Mouse (Mus musculus) 3134 (cell line): ENCODE data around the gene Acvr1b.

Source experiments
- DNase-seq: peaks from one replicate; pipeline ENCODE4 v3.0.0-alpha.2; 2011; ENCODE audit warnings: low spot score; ENCODE audit not compliant: insufficient read length; ENCODE audit errors: extremely low read depth

The Acvr1b gene

GRCm38 (mm10) chr15:101145424-101146099, 28.3 kb upstream of the Acvr1b start:
- peak; percentile 91 for DNase-seq

GRCm38 (mm10) chr15:101146100-101146965, 27.5 kb upstream of the Acvr1b start:
- DNase-seq: no peak

- no peak for DNase-seq
Observed at GRCm38 (mm10) chr15:101147115-101147909, 26.6 kb upstream of the Acvr1b start.

- DNase-seq: no peak
Observed at GRCm38 (mm10) chr15:101147910-101148273, 26.0 kb upstream of the Acvr1b start.

GRCm38 (mm10) chr15:101148604-101149003, 25.3 kb upstream of the Acvr1b start:
- DNase-seq: no peak

- DNase-seq: no peak
Observed at GRCm38 (mm10) chr15:101151409-101152261, 22.2 kb upstream of the Acvr1b start.

GRCm38 (mm10) chr15:101154700-101155616, 18.9 kb upstream of the Acvr1b start:
- no peak for DNase-seq

GRCm38 (mm10) chr15:101160128-101160527, 13.7 kb upstream of the Acvr1b start:
- no peak for DNase-seq

- no peak for DNase-seq
Observed at GRCm38 (mm10) chr15:101160591-101160990, 13.3 kb upstream of the Acvr1b start.

GRCm38 (mm10) chr15:101161534-101161933, 12.3 kb upstream of the Acvr1b start:
- DNase-seq: no peak

- DNase-seq: no peak
Observed at GRCm38 (mm10) chr15:101163056-101163458, 10.8 kb upstream of the Acvr1b start.

GRCm38 (mm10) chr15:101163854-101164253, 10.0 kb upstream of the Acvr1b start:
- peak; percentile 39 for DNase-seq

GRCm38 (mm10) chr15:101164291-101164690, 9.6 kb upstream of the Acvr1b start:
- DNase-seq: no peak

GRCm38 (mm10) chr15:101165658-101166437, 8.0 kb upstream of the Acvr1b start:
- no peak for DNase-seq

- DNase-seq: no peak
Observed at GRCm38 (mm10) chr15:101167553-101167952, 6.3 kb upstream of the Acvr1b start.

- DNase-seq: no peak
Observed at GRCm38 (mm10) chr15:101169910-101170309, 4.0 kb upstream of the Acvr1b start.

- DNase-seq: no peak
Observed at GRCm38 (mm10) chr15:101170413-101170980, 3.4 kb upstream of the Acvr1b start.

- DNase-seq: no peak
Observed at GRCm38 (mm10) chr15:101171272-101171671, 2.6 kb upstream of the Acvr1b start.
